Mouse (Mus musculus) kidney, embryonic 16.5 days (tissue): ENCODE data around the gene Mkrn2. TPM values are rescaled to one million over a fixed set of nuclear protein-coding genes. Genes with fewer than 3 reads are reported as not detected.

Source experiments
- ATAC-seq: fragments of 200-750 bp; cut with Nextera tagmentation; 2 replicates; pipeline ENCODE4 v1.8.0; 2017; ENCODE audit warnings: moderate TSS enrichment; ENCODE audit not compliant: low FRiP score, low TSS enrichment
- H3K27ac ChIP-seq: fragments of 300-500 bp; sonication (generic); 2 replicates; pipeline ENCODE4 v1.5.1; 2014; ENCODE audit warnings: low read length
- H3K27me3 ChIP-seq: fragments of 300-500 bp; sonication (generic); 2 replicates; pipeline ENCODE4 v1.6.1; 2014; ENCODE audit warnings: low read length, control low read depth, mixed read lengths; ENCODE audit not compliant: insufficient read depth
- H3K36me3 ChIP-seq: fragments of 300-500 bp; sonication (generic); 2 replicates; pipeline ENCODE4 v1.6.1; 2014; ENCODE audit warnings: low read length, control low read depth, mixed read lengths; ENCODE audit not compliant: insufficient read depth
- H3K4me1 ChIP-seq: fragments of 300-500 bp; sonication (generic); 2 replicates; pipeline ENCODE4 v1.6.1; 2014; ENCODE audit warnings: low read length, control low read depth, mixed read lengths; ENCODE audit not compliant: insufficient read depth
- H3K4me2 ChIP-seq: fragments of 300-500 bp; sonication (generic); replicated peaks from 2 replicates; pipeline ENCODE4 v1.6.1; 2014; ENCODE audit warnings: low read depth, low read length
- H3K4me3 ChIP-seq: fragments of 300-500 bp; sonication (generic); 2 replicates; pipeline ENCODE4 v1.5.1; 2014; ENCODE audit warnings: mild to moderate bottlenecking, low read length
- H3K9ac ChIP-seq: fragments of 300-500 bp; sonication (generic); replicated peaks from 2 replicates; pipeline ENCODE4 v1.6.1; 2014; ENCODE audit warnings: low read length
- H3K9me3 ChIP-seq: fragments of 300-500 bp; sonication (generic); 2 replicates; pipeline ENCODE4 v1.6.1; 2016; ENCODE audit warnings: low read length, control low read depth
- WGBS: fragments of 180-500 bp; shearing (Covaris S2); extraction: QIAGEN DNeasy Blood & Tissue Kit; methylation state at CpG from one replicate; pipeline ENCODE4 v1.1.7; 2014; 5-methylcytosine and 5-hydroxymethylcytosine counted together
- polyA plus RNA-seq: library from polyadenylated mRNA; unstranded; fragments of >200 nt; fragmentation: Nextera tagmentation; extraction: Ambion mirVana; gene quantifications from 2 replicates; pipeline ENCODE4 v1.2.1, GENCODE M21; 2015

Gene Mkrn2
- polyA plus RNA-seq, 1 experiment from 2014 or later = 35.0 TPM

- no peak overlapping the region for H3K4me3 ChIP-seq
- 0 out of 2 replicates have a peak, but pooled peaks cover 3% of the 10 kb centered on the region for H3K36me3 ChIP-seq
- ATAC-seq = no peak
- no peaks in the 10 kb centered on the region for H3K27me3 ChIP-seq
- no peaks in the 10 kb centered on the region for H3K9me3 ChIP-seq
- 88% methylated on average over 3 of the region's 3 CpGs for WGBS
- H3K9ac ChIP-seq = no peak overlapping the region
- H3K27ac ChIP-seq = no peak overlapping the region
- no peak overlapping the region for H3K4me2 ChIP-seq
- peaks cover 2% of the 10 kb centered on the region; the same call in 1 of the 2 replicates for H3K4me1 ChIP-seq
Measured at GRCm38 (mm10) chr6:115664268-115664667, 62.6 kb downstream of the Mkrn2 start.

- Histone ChIP-seq H3K36me3 (0 out of 2 replicates have a peak, but pooled peaks cover 1% of the 10 kb centered on the region), H3K27me3 (no peaks in the 10 kb centered on the region), H3K9ac (no peak overlapping the region), H3K27ac (no peak overlapping the region), H3K4me1 (no peaks in the 10 kb centered on the region; the same call in 1 of the 2 replicates), H3K4me2 (no peak overlapping the region), H3K4me3 (no peak overlapping the region), H3K9me3 (no peaks in the 10 kb centered on the region)
- 79% methylated on average over 4 of the region's 4 CpGs for WGBS
- no peak for ATAC-seq
Measured at GRCm38 (mm10) chr6:115666641-115667040, 64.9 kb downstream of the Mkrn2 start.

Other genes starting within 250 kb of the Mkrn2 start
- 6.3 and 6.4 TPM in 2 replicates for gene Pparg, start 241.0 kb upstream of the Mkrn2 start, polyA plus RNA-seq
- gene Tsen2, start 57.2 kb upstream of the Mkrn2 start, polyA plus RNA-seq = 35.0 and 35.2 TPM in 2 replicates
- gene Mkrn2os, start 9.3 kb upstream of the Mkrn2 start, polyA plus RNA-seq = 4.8 and 5.7 TPM in 2 replicates
- 91.0 and 95.7 TPM in 2 replicates for gene Raf1, start 74.7 kb downstream of the Mkrn2 start, polyA plus RNA-seq
- gene Tmem40, start 160.5 kb downstream of the Mkrn2 start, polyA plus RNA-seq = 0.86 and 2.1 TPM in 2 replicates
- gene Cand2, start 172.6 kb downstream of the Mkrn2 start, polyA plus RNA-seq = 36.8 and 40.1 TPM in 2 replicates
- gene Rpl32, start 206.8 kb downstream of the Mkrn2 start, polyA plus RNA-seq = 1,760 and 1,914 TPM in 2 replicates
- gene Efcab12, start 236.5 kb downstream of the Mkrn2 start, polyA plus RNA-seq = 2.3 and 2.8 TPM in 2 replicates